Mouse (Mus musculus) lung, embryonic 14.5 days (tissue): ENCODE data around the gene Alkbh2. TPM values are rescaled to one million over a fixed set of nuclear protein-coding genes. Genes with fewer than 3 reads are reported as not detected.

Source experiments
- ATAC-seq: fragments of 200-750 bp; cut with Nextera tagmentation; 2 replicates; pipeline ENCODE4 v1.8.0; 2017; ENCODE audit warnings: mild to moderate bottlenecking, moderate TSS enrichment, moderate library complexity; ENCODE audit not compliant: insufficient read depth
- DNase-seq: peaks from one replicate; pipeline ENCODE4 v3.0.0-alpha.2; 2015
- H3K27ac ChIP-seq: fragments of 300-500 bp; sonication (generic); 2 replicates; pipeline ENCODE4 v1.5.1; 2014; ENCODE audit warnings: low read depth, mild to moderate bottlenecking, moderate library complexity
- H3K27me3 ChIP-seq: fragments of 300-500 bp; sonication (generic); 2 replicates; pipeline ENCODE4 v1.6.1; 2014; ENCODE audit warnings: low read length, control low read depth; ENCODE audit not compliant: insufficient read depth
- H3K36me3 ChIP-seq: fragments of 300-500 bp; sonication (generic); 2 replicates; pipeline ENCODE4 v1.6.1; 2014; ENCODE audit warnings: control low read depth; ENCODE audit not compliant: insufficient read depth
- H3K4me1 ChIP-seq: fragments of 300-500 bp; sonication (generic); 2 replicates; pipeline ENCODE4 v1.6.1; 2014; ENCODE audit warnings: antibody characterized with exemption, control low read depth; ENCODE audit not compliant: insufficient read depth
- H3K4me2 ChIP-seq: fragments of 300-500 bp; sonication (generic); 2 replicates; pipeline ENCODE4 v1.6.1; 2014; ENCODE audit warnings: mild to moderate bottlenecking
- H3K4me3 ChIP-seq: fragments of 300-500 bp; sonication (generic); 2 replicates; pipeline ENCODE4 v1.5.1; 2014; ENCODE audit warnings: low read depth, low read length
- H3K9ac ChIP-seq: fragments of 300-500 bp; sonication (generic); 2 replicates; pipeline ENCODE4 v1.6.1; 2014
- H3K9me3 ChIP-seq: fragments of 300-500 bp; sonication (generic); 2 replicates; pipeline ENCODE4 v1.6.1; 2016; ENCODE audit warnings: low read depth, low read length, control low read depth
- CTCF ChIP-seq: IDR thresholded peaks from 2 replicates; pipeline ENCODE4 v1.5.1; 2016; ENCODE audit warnings: antibody characterized with exemption, low read depth
- WGBS: fragments of 180-500 bp; shearing (Covaris S2); extraction: QIAGEN DNeasy Blood & Tissue Kit; methylation state at CpG from one replicate; pipeline ENCODE4 v1.1.7; 2014; 5-methylcytosine and 5-hydroxymethylcytosine counted together
- polyA plus RNA-seq: library from polyadenylated mRNA; unstranded; fragments of >200 nt; fragmentation: Nextera tagmentation; extraction: Ambion mirVana; gene quantifications from 2 replicates; pipeline ENCODE4 v1.2.1, GENCODE M21; 2014

The Alkbh2 gene
- polyA plus RNA-seq, 1 experiment from 2014 or later = 8.9 TPM

DNA sequence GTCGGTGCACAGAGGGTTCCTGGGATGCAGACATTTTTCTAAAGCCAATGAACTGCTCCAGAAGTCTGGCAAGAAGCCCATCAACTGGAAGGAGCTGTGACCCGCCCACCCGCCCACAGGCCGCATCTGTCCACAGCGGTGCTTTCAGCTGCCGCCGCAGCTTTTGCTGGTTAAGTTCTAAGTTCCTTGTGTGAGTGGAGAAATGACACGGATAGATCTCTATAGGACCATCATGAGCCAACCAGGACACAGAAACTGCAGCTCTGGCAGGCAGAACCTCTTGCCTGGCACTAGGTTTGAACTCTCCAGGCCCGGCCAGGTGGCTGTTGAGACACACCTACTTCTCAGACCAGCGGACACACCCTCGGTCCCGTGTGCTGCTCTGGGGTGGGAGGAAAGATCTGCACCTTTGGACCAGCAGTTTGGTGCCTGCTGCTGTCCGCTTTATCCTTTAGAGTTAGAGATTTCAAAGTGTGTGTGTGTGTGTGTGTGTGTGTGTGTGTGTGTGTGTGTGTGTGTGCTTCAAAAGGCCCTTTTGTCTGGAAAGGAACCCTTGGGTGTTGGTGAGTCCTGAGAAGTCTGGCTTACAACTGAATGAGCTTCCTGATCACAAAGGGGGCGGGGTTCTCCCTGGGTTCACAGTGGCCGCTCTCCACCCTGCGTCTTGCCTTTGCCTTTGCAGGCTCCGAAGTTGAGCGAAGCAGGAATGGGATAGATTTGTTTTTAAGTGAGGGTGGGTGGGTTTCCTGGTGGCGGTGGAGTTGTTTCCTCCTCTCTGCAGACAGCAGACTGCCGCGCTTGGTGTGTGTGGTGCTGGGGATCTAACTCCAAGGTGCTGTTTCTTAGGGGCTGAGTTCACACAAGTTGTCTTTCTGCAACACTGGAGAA is 10.5 kb upstream of the Alkbh2 start:
- DNase-seq = peak; percentile 71
- TF ChIP-seq CTCF = no peak
- no peak overlapping the region for H3K9ac ChIP-seq
- H3K9me3 ChIP-seq = no peaks in the 10 kb centered on the region
- 60% methylated on average over 21 of the region's 21 CpGs for WGBS
- H3K27me3 ChIP-seq = no peaks in the 10 kb centered on the region
- peak overlapping the region; percentile 56; the same call in 1 of the 2 replicates for H3K27ac ChIP-seq
- H3K36me3 ChIP-seq = peaks cover 42% of the 10 kb centered on the region
- no peak overlapping the region for H3K4me3 ChIP-seq
- ATAC-seq = peak; percentile 29
- no peak overlapping the region for H3K4me2 ChIP-seq
- peaks cover 5% of the 10 kb centered on the region; the same call in 1 of the 2 replicates for H3K4me1 ChIP-seq

DNA sequence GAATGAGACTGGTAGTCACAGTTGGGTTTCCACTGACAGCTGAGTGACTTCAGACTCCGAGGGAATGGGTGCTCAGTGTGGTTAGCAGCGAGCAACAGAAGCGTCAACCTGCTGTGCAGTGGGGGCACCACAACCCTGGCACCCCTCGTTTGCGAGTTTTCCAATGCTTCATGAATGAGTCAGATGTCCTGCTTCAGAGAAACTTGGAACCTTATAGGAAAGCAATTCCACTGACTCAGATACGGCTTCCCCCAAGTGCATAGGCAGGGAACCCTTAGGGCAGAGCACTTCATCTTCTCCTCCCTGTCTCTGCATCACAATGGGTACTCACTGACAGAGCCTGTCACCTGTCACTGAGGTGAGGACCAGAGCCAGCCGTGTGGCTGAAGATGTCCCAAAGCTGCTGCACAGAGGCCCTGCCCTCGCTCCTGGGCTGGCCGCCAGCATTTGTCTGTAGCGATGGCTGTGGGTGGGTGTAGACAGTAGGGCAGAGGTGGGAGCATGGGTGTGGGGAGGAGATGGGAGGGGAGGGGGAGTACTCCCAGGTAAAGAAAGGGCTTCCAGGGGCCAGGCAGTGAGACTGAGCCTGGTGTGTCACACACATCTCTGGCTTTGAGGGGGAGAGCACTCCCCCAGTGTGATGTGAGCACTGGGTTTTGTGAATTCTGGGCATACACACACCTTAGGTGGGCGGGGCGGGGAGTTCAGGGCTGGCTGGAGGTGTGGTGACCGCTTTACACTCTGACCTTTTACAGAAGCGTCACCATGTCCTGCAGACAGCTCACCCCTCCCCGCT is 9.7 kb upstream of the Alkbh2 start:
- no peak for DNase-seq
- Histone ChIP-seq H3K9ac (no peak overlapping the region), H3K4me1 (peaks cover 5% of the 10 kb centered on the region; the same call in 1 of the 2 replicates), H3K4me3 (no peak overlapping the region), H3K27ac (no peak overlapping the region; the same call in 1 of the 2 replicates), H3K9me3 (no peaks in the 10 kb centered on the region), H3K36me3 (peaks cover 44% of the 10 kb centered on the region), H3K4me2 (no peak overlapping the region), H3K27me3 (no peaks in the 10 kb centered on the region)
- WGBS = 76% methylated on average over 15 of the region's 15 CpGs
- no peak for ATAC-seq
- no peak for TF ChIP-seq CTCF

DNA sequence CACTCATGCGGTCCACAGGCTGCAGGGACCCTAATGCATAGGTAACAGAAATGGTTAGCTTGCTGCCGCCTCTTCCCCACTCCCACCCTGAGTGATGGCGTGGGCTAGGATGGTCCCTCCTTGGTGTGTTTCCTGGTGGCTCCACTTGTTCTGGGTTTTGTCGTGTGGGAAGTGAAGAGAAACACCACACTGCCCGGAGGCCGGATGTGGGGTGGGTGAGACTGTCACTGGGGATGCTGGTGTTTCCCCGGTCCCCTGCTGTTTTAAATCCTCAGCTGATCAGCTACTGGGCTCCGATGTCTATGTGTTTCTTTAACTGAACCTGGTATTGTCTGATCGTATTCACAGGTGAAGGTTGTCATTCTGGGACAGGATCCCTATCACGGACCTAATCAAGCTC is 7.5 kb upstream of the Alkbh2 start:
- Histone ChIP-seq H3K36me3 (peaks cover 44% of the 10 kb centered on the region), H3K4me1 (peaks cover 5% of the 10 kb centered on the region; the same call in 1 of the 2 replicates), H3K4me3 (no peak overlapping the region), H3K9ac (no peak overlapping the region), H3K9me3 (no peaks in the 10 kb centered on the region), H3K4me2 (no peak overlapping the region), H3K27ac (no peak overlapping the region), H3K27me3 (no peaks in the 10 kb centered on the region)
- WGBS = 89% methylated on average over 10 of the region's 10 CpGs
- TF ChIP-seq CTCF = no peak
- ATAC-seq = no peak
- no peak for DNase-seq

DNA sequence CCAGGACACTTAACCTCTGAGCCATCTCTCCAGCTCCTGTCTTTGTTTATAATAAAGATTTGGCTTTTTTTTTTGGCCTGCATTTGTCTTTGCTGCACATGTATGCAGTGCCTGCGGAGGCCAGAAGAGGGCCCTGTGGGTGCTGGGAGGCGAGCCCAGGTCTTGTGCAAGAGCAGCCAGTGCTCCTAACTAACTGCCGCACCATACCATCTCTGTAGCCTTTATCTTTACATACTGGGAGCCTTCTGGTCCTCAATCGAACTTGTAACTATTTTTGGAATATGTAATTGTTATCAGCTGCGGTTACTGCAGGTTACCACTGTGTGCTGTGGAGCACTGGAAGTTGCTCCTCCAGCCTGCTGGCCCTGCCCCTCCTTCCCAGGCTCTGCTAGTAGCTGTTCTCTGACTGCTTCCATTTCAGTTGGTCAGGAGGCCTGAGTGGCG is 6.1 kb upstream of the Alkbh2 start:
- Histone ChIP-seq H3K27ac (no peak overlapping the region), H3K36me3 (peaks cover 40% of the 10 kb centered on the region), H3K4me2 (no peak overlapping the region), H3K4me1 (peaks cover 5% of the 10 kb centered on the region; the same call in 1 of the 2 replicates), H3K27me3 (no peaks in the 10 kb centered on the region), H3K9ac (peak overlapping the region; percentile 6; the same call in 1 of the 2 replicates), H3K9me3 (no peaks in the 10 kb centered on the region), H3K4me3 (no peak overlapping the region)
- peak; percentile 58 for TF ChIP-seq CTCF
- ATAC-seq (no peak), DNase-seq (peak; percentile 78)
- WGBS = 45% methylated on average over 6 of the region's 6 CpGs

DNA sequence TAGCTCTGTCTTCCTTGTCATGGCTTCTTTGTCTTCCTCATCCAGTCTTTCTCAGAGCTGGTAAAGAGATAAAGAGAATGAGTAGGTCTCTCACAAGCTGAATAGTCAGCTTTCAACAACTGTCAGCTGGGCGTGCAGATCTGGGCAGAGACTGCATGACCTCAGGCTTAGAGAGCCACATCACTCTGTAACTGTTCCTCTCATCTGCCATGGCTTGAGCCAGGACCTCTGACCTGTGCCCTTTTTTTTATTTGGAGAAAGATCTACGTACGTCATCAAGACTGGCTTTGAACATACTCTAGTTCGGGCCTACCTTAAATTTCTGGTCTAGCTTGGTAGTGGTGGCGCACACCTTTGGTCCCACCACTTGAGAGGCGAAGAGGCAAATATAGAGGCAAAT is 4.8 kb upstream of the Alkbh2 start:
- peaks cover 2% of the 10 kb centered on the region; the same call in 1 of the 2 replicates for H3K4me1 ChIP-seq
- DNase-seq (no peak), ATAC-seq (no peak)
- peak overlapping the region; percentile 9; the same call in 1 of the 2 replicates for H3K9ac ChIP-seq
- H3K4me3 ChIP-seq = no peak overlapping the region
- 74% methylated on average over 6 of the region's 6 CpGs for WGBS
- no peaks in the 10 kb centered on the region for H3K9me3 ChIP-seq
- TF ChIP-seq CTCF = no peak
- peak overlapping the region; percentile 99; the same call in 1 of the 2 replicates for H3K4me2 ChIP-seq
- H3K27ac ChIP-seq = no peak overlapping the region
- no peaks in the 10 kb centered on the region for H3K27me3 ChIP-seq
- H3K36me3 ChIP-seq = peaks cover 38% of the 10 kb centered on the region

DNA sequence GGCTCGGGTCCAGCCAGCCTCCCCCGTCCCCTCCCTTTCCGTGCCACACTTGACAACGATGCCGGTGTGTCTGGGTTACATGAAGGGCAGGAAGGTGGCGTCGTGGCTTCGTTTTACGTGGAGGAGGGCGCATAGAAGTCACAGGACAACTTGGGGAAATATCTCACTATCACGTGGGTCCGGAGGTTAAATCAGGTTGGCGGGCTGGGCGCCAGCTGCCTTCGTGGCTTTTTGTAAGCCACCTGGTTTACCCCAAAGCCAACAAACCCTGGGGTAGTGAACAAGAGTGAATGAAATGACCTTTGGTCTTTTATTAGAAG is 3.5 kb upstream of the Alkbh2 start:
- ATAC-seq (no peak), DNase-seq (peak; percentile 61)
- no peak for TF ChIP-seq CTCF
- Histone ChIP-seq H3K9me3 (no peaks in the 10 kb centered on the region), H3K4me1 (no peaks in the 10 kb centered on the region), H3K27me3 (no peaks in the 10 kb centered on the region), H3K36me3 (peaks cover 25% of the 10 kb centered on the region; the same call in 1 of the 2 replicates), H3K9ac (peak overlapping the region; percentile 62), H3K4me3 (peak overlapping the region; percentile 79), H3K4me2 (peak overlapping the region; percentile 99), H3K27ac (peak overlapping the region; percentile 63)
- WGBS = 2% methylated on average over 15 of the region's 15 CpGs
